In genomic region chr15:85913605-85914004, GRCm38 (mm10) we compare ENCODE assay signal across 8 mouse cellular contexts. TPM values are rescaled to one million over a fixed set of nuclear protein-coding genes. Genes with fewer than 3 reads are reported as not detected.
A peak's percentile ranks its signal among the peaks of the same experiment; 100 is the strongest.
DNase-seq lines count a peak whose midpoint lies in the region; ATAC-seq and TF ChIP-seq lines count a peak whose summit lies in the region.

No protein-coding gene starts in this region.

- peak; percentile 94 for TF ChIP-seq CTCF in brain, embryonic 14.5 days (IDR thresholded peaks at IDR 0.05; ENCODE audit: borderline replicate concordance, extremely low read depth, insufficient read depth, insufficient read length)

- ATAC-seq in inflammation-experienced regulatory T-cells, adult 6 months, result no peak

- peak; percentile 66 for DNase-seq in gastrocnemius, postnatal 10 days
- DNase-seq in gastrocnemius, postnatal 4 days (ENCODE audit: low spot score in 2 of 2), result no peak
- peak; percentile 65 for DNase-seq in ovary, postnatal 36 days (ENCODE audit: low spot score)
- DNase-seq in ovary, postnatal 10 days (ENCODE audit: low spot score), result no peak
- peak; percentile 78 for DNase-seq in brain, embryonic 14.5 days (ENCODE audit: low read depth)
- peak; percentile 77 to 86 for DNase-seq in kidney, postnatal 25 days
- peak; percentile 73 for DNase-seq in retina, embryonic 14.5 days (ENCODE audit: low spot score)

- TF ChIP-seq POLR2A in brain, embryonic 14.5 days (IDR thresholded peaks at IDR 0.05; ENCODE audit: borderline replicate concordance, extremely low read depth, insufficient read depth, insufficient read length, poor library complexity, severe bottlenecking), result no peak

RNA-seq across cellular contexts. Expression of gene Trmu, which starts 34.5 kb away (rescaled TPM):
- total RNA-seq in gastrocnemius, postnatal 10 days (2021), result 10 to 100 TPM; 21.5 to 27.2 TPM
- total RNA-seq in gastrocnemius, postnatal 4 days (2021), result 10 to 100 TPM; 27.7 to 34.3 TPM
- polyA plus RNA-seq in brain, embryonic 14.5 days (2012; rRNA removed), result 57.4 and 75.2 TPM in 2 replicates
- 10 to 100 TPM; 18.7 to 47.2 (median 39.6) TPM for polyA plus RNA-seq in inflammation-experienced regulatory T-cells, adult 6 months (2017; shearing (Covaris generic))

RNA-seq across cellular contexts. Expression of gene Gtse1, which starts 54.1 kb away (rescaled TPM):
- 1 to 10 TPM; 2.4 to 2.7 TPM for total RNA-seq in gastrocnemius, postnatal 10 days (2021)
- 1 to 10 TPM; 4.8 to 5.6 TPM for total RNA-seq in gastrocnemius, postnatal 4 days (2021)
- 11.5 and 20.6 TPM in 2 replicates for polyA plus RNA-seq in brain, embryonic 14.5 days (2012; rRNA removed)
- 10 to 100 TPM in 1 of 3 experiments, 1 to 10 TPM in 2; 2.5 to 20.7 (median 2.9) TPM for polyA plus RNA-seq in inflammation-experienced regulatory T-cells, adult 6 months (2017; shearing (Covaris generic))

Comparison
In these comparisons a context has a peak if more than half of its experiments do, and no peak if none do; other contexts are left out.
1. DNase-seq: peak in gastrocnemius, postnatal 10 days (single experiment), ovary, postnatal 36 days (single experiment), brain, embryonic 14.5 days (single experiment), kidney, postnatal 25 days (2 of 2) and retina, embryonic 14.5 days (single experiment); none in gastrocnemius, postnatal 4 days (0 of 2) and ovary, postnatal 10 days (single experiment).